Mouse (Mus musculus) stomach, postnatal 0 days (tissue): Measurements from ENCODE around the gene Cpt1c.

ENCODE experiments used
- CTCF ChIP-seq: IDR thresholded peaks from 2 replicates; pipeline ENCODE4 v1.5.1; 2016; ENCODE audit warnings: antibody characterized with exemption, low read depth, mild to moderate bottlenecking, moderate library complexity
- EP300 ChIP-seq: optimal IDR thresholded peaks from 2 replicates; pipeline ENCODE3; 2016; ENCODE audit warnings: antibody characterized with exemption

DNA sequence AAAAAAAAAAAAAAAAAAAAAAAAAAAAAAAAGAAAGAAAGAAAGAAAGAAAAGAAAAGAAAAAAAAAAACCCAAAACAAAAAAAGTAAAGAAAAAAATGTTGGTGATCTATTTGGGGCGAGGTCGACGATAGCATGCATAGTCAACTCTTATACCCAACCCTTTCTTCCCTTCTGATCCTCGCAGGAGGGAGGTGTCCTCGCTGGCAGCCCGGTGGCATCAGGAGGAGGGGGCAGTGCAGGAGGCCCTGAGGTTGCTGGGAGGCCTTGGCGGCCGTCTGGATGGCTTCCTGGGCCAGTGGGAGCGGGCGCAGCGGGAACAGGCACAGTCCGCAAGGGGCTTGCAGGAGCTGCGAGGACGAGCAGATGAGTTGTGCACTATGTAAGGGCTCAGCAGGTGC is 21.1 kb downstream of the Cpt1c start:
- no peak for TF ChIP-seq EP300
- no peak for TF ChIP-seq CTCF
